In the genomic region with DNA sequence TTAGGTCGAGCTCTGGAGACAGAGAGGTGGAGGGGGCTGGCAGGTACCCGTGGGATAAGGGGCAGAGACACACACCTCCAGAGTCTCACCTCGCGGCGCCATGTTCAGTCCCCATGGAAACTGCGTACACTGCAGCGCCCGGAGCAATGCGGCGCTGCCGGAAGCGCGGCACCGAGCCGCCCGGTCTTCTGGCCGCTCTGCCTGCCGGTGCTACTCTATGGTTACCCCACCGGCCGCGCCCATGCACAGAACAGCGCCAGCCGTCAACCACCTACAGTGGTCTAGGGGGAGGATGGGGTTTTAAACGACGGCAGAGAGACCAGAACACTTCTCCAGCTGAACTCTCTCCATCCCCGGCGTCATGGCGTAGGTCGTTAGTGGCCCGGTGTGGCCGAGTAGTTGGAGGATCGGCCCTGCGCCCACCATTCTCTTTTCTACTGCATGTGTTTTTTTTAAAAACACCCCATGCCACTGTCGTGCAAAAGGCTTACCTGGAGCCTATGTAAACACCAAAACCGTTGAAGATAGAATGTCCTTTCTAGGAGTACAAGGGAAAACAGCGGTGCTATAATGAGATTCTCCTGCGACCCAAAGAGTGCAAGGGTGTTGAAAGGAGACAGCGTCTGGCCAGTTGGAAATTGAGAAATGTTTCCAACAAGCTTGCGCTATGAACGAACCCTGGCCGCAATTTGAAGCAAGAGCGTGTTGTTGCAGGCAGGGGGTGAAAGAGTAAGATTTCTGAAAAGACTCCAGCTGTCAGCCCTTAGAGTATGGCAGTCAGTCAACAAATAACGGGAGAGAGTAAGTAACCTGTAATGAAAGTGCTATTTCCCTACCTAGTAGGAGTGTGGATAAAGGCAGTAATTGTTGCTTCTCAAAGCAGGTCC, we compare ENCODE assay signal across 8 mouse cellular contexts. TPM values are rescaled to one million over a fixed set of nuclear protein-coding genes. Genes with fewer than 3 reads are reported as not detected.
A peak's percentile ranks its signal among the peaks of the same experiment; 100 is the strongest.
DNase-seq lines count a peak whose midpoint lies in the region; ATAC-seq and TF ChIP-seq lines count a peak whose summit lies in the region.

A gene (minus strand): TSS at position 615 of the 887 bp plus-strand sequence.

- H3K79me2 ChIP-seq in liver, adult 2 months (ENCODE audit: control insufficient read depth, insufficient read depth, low read length), result no peaks in the 10 kb centered on the region
- no peaks in the 10 kb centered on the region for H3K79me2 ChIP-seq in myocyte (ENCODE audit: control insufficient read depth, insufficient read depth)

- TF ChIP-seq POLR2A in bone marrow macrophage, adult 2 months (IDR thresholded peaks at IDR 0.05; ENCODE audit: borderline replicate concordance, low read depth, low read length), result no peak
- peak; percentile 69 for TF ChIP-seq POLR2A in embryonic fibroblast, embryonic 13.5 days (IDR thresholded peaks at IDR 0.05; ENCODE audit: low read depth, low read length)
- TF ChIP-seq POLR2A in liver, adult 2 months (IDR thresholded peaks at IDR 0.05; ENCODE audit: extremely low read depth, insufficient read depth, low read length), result peak; percentile 52; the same call in 1 of the 2 replicates
- peak; percentile 77 for TF ChIP-seq POLR2A in myocyte (IDR thresholded peaks at IDR 0.05; ENCODE audit: insufficient read length, low read depth)

- peak within 1 kb of the TSS; percentile 78 for H3K4me3 ChIP-seq in bone marrow macrophage, adult 2 months (ENCODE audit: insufficient read depth, low read length)
- peak within 1 kb of the TSS; percentile 97 for H3K4me3 ChIP-seq in embryonic fibroblast, embryonic 13.5 days (ENCODE audit: insufficient read depth, low read length)
- H3K4me3 ChIP-seq in heart, embryonic 10.5 days, result peak within 1 kb of the TSS; percentile 78
- peak within 1 kb of the TSS; percentile 61 for H3K4me3 ChIP-seq in kidney, embryonic 16.5 days (ENCODE audit: low read length)
- peak within 1 kb of the TSS; percentile 63 for H3K4me3 ChIP-seq in liver, adult 2 months (ENCODE audit: insufficient read depth, low read depth, low read length)
- peak within 1 kb of the TSS; percentile 78 for H3K4me3 ChIP-seq in myocyte

- DNase-seq in A20 (ENCODE audit: low read depth, low spot score), result peak; percentile 88
- peak; percentile 93 for DNase-seq in heart, embryonic 10.5 days (ENCODE audit: low spot score)
- DNase-seq in liver, adult 2 months (ENCODE audit: extremely low read depth, low read depth, low spot score), result peak; percentile 69
- peak; percentile 88 for DNase-seq in splenic B cell, adult 2 months (ENCODE audit: low read depth, low spot score)

- ATAC-seq in kidney, embryonic 16.5 days (ENCODE audit: low FRiP score, low TSS enrichment), result peak; percentile 99

- no peak within 1 kb of the TSS for H3K27ac ChIP-seq in bone marrow macrophage, adult 2 months (ENCODE audit: insufficient read depth, low read depth, low read length)
- H3K27ac ChIP-seq in embryonic fibroblast, embryonic 13.5 days (ENCODE audit: insufficient read depth, low read length), result peak within 1 kb of the TSS; percentile 63
- peak within 1 kb of the TSS; percentile 92 for H3K27ac ChIP-seq in heart, embryonic 10.5 days
- H3K27ac ChIP-seq in kidney, embryonic 16.5 days (ENCODE audit: low read length), result peak within 1 kb of the TSS; percentile 65
- peak within 1 kb of the TSS; percentile 69 for H3K27ac ChIP-seq in liver, adult 2 months (replicated peaks; ENCODE audit: insufficient read depth, low read depth, low read length)

- TF ChIP-seq CTCF in bone marrow macrophage, adult 2 months (IDR thresholded peaks at IDR 0.05; ENCODE audit: low read depth, low read length), result no peak
- no peak for TF ChIP-seq CTCF in embryonic fibroblast, embryonic 13.5 days (IDR thresholded peaks at IDR 0.05; ENCODE audit: borderline replicate concordance, insufficient read depth, low read length)
- no peak for TF ChIP-seq CTCF in liver, adult 2 months (IDR thresholded peaks at IDR 0.05; ENCODE audit: low read depth, low read length)

- peak within 1 kb of the TSS; percentile 77 for H3K9ac ChIP-seq in kidney, embryonic 16.5 days (replicated peaks; ENCODE audit: low read length)
- H3K9ac ChIP-seq in liver, adult 2 months (ENCODE audit: low read depth, low read length), result peak within 1 kb of the TSS; percentile 62

- 2% methylated on average over 43 of the region's 43 CpGs for WGBS in heart, embryonic 10.5 days
- under 1% methylated on average over 43 of the region's 43 CpGs for WGBS in kidney, embryonic 16.5 days
- under 1% methylated on average over 43 of the region's 43 CpGs for WGBS in liver, adult 2 months

- peak within 1 kb of the TSS; percentile 83 for H3K4me2 ChIP-seq in kidney, embryonic 16.5 days (replicated peaks; ENCODE audit: low read depth, low read length)
- H3K4me2 ChIP-seq in myocyte (ENCODE audit: low read depth), result peak within 1 kb of the TSS; percentile 93

- peak within 1 kb of the TSS; percentile 2 for H3ac ChIP-seq in myocyte (ENCODE audit: control insufficient read depth, insufficient read length)

- H3K27me3 ChIP-seq in heart, embryonic 10.5 days (ENCODE audit: insufficient read depth, poor library complexity, severe bottlenecking), result no peaks in the 10 kb centered on the region
- H3K27me3 ChIP-seq in kidney, embryonic 16.5 days (ENCODE audit: insufficient read depth, low read length), result no peaks in the 10 kb centered on the region
- H3K27me3 ChIP-seq in liver, adult 2 months (ENCODE audit: control insufficient read depth, insufficient read depth, low read length), result no peaks in the 10 kb centered on the region
- no peaks in the 10 kb centered on the region for H3K27me3 ChIP-seq in myocyte (ENCODE audit: control insufficient read depth, insufficient read depth, insufficient read length)
- H3K27me3 ChIP-seq in splenic B cell, adult 2 months (ENCODE audit: control insufficient read depth, insufficient read depth, low read length, poor library complexity, severe bottlenecking), result no peaks in the 10 kb centered on the region

- peaks cover 7% of the 10 kb centered on the region for H3K4me1 ChIP-seq in bone marrow macrophage, adult 2 months (ENCODE audit: control insufficient read depth, insufficient read depth, low read length)
- H3K4me1 ChIP-seq in embryonic fibroblast, embryonic 13.5 days (ENCODE audit: control insufficient read depth, insufficient read depth, low read length), result 0 out of 2 replicates have a peak, but pooled peaks cover under 1% of the 10 kb centered on the region
- H3K4me1 ChIP-seq in heart, embryonic 10.5 days, result peaks cover 17% of the 10 kb centered on the region; the same call in 1 of the 2 replicates
- peaks cover 13% of the 10 kb centered on the region for H3K4me1 ChIP-seq in kidney, embryonic 16.5 days (ENCODE audit: insufficient read depth, low read length)
- H3K4me1 ChIP-seq in liver, adult 2 months (ENCODE audit: control insufficient read depth, insufficient read depth, low read length), result peaks cover 3% of the 10 kb centered on the region; the same call in 1 of the 2 replicates

- H3K36me3 ChIP-seq in heart, embryonic 10.5 days, result peaks cover 15% of the 10 kb centered on the region
- H3K36me3 ChIP-seq in kidney, embryonic 16.5 days (ENCODE audit: insufficient read depth, low read length), result peaks cover 6% of the 10 kb centered on the region
- H3K36me3 ChIP-seq in liver, adult 2 months (ENCODE audit: control insufficient read depth, insufficient read depth, low read length), result peaks cover 6% of the 10 kb centered on the region; the same call in 1 of the 2 replicates
- H3K36me3 ChIP-seq in myocyte (ENCODE audit: control insufficient read depth, insufficient read depth), result peaks cover 5% of the 10 kb centered on the region
- no peaks in the 10 kb centered on the region; the same call in 1 of the 2 replicates for H3K36me3 ChIP-seq in splenic B cell, adult 2 months (ENCODE audit: control insufficient read depth, insufficient read depth, low read length, poor library complexity, severe bottlenecking)

- H3K9me3 ChIP-seq in heart, embryonic 10.5 days, result no peaks in the 10 kb centered on the region
- H3K9me3 ChIP-seq in kidney, embryonic 16.5 days (ENCODE audit: low read length), result no peaks in the 10 kb centered on the region

TF ChIP-seq in myocyte, 11 proteins besides CTCF, POLR2A, EP300 and RAD21:
- TF ChIP-seq SRF (IDR thresholded peaks at IDR 0.05; ENCODE audit: control insufficient read depth, insufficient read length, low read depth), result no peak
- TF ChIP-seq CEBPB (IDR thresholded peaks at IDR 0.05; ENCODE audit: insufficient read depth, poor library complexity, severe bottlenecking), result no peak
- peak; percentile 58 for TF ChIP-seq POLR2AphosphoS2 (IDR thresholded peaks at IDR 0.05; ENCODE audit: insufficient read length, low read depth)
- peak in 1 of 3 experiments; percentile 16 for TF ChIP-seq MYOG (IDR thresholded peaks at IDR 0.05; ENCODE audit: control insufficient read depth in 1 of 3, insufficient read depth in 1 of 3, insufficient read length in 2 of 3, low read depth in 2 of 3)
- TF ChIP-seq TCF12 (IDR thresholded peaks at IDR 0.05; ENCODE audit: insufficient read depth, poor library complexity, severe bottlenecking), result no peak
- no peak for TF ChIP-seq TCF3 (IDR thresholded peaks at IDR 0.05; ENCODE audit: insufficient read length, low read depth)
- TF ChIP-seq REST (IDR thresholded peaks at IDR 0.05; ENCODE audit: insufficient read depth, insufficient read length), result no peak
- TF ChIP-seq USF1 (IDR thresholded peaks at IDR 0.05; ENCODE audit: low read depth), result no peak
- TF ChIP-seq E2F4 (IDR thresholded peaks at IDR 0.05; ENCODE audit: insufficient read depth), result no peak
- no peak for TF ChIP-seq MAX (IDR thresholded peaks at IDR 0.05; ENCODE audit: low read depth)
- TF ChIP-seq MYOD1 (IDR thresholded peaks at IDR 0.05; ENCODE audit: control insufficient read depth in 1 of 3, insufficient read length in 2 of 3, low read depth in 2 of 3), result peak in 1 of 3 experiments; percentile 26

RNA-seq across cellular contexts. Expression of the gene that starts here (rescaled TPM):
- 6.6 and 7.8 TPM in 2 replicates for polyA plus RNA-seq in bone marrow macrophage, adult 2 months (2012; ENCODE audit: insufficient read depth, insufficient read length, missing spikeins)
- polyA plus RNA-seq in embryonic fibroblast, embryonic 13.5 days (2011; ENCODE audit: insufficient read length, low read depth, missing spikeins), result 13.0 and 15.6 TPM in 2 replicates
- 22.7 and 29.8 TPM in 2 replicates for polyA plus RNA-seq in heart, embryonic 10.5 days (2016; fragmentation: Nextera tagmentation; extraction: Ambion mirVana)
- polyA plus RNA-seq in kidney, embryonic 16.5 days (2015; fragmentation: Nextera tagmentation; extraction: Ambion mirVana), result 51.9 and 53.0 TPM in 2 replicates
- total RNA-seq in liver, adult 2 months (2014; rRNA removed), result 3.7 and 5.3 TPM in 2 replicates
- polyA plus RNA-seq in liver, adult 2 months (2012; rRNA removed), result 10.4 and 11.3 TPM in 2 replicates
- 12.9 TPM for polyA plus RNA-seq in myocyte (2012; fragmentation: generic; extraction: Trizol)
